Mouse (Mus musculus): ENCODE measurements around the gene Mtch1.
"Not testable (repeated sequence)": the region's sequence is repeated elsewhere in the genome, so short reads cannot be mapped to it uniquely, and the experiment has no call there.

Gene Mtch1

GRCm38 (mm10) chr17:29332186-29332685 is 15.5 kb downstream of the Mtch1 start:
- no peak for DNase-seq (ENCODE audit: low spot score in 2 of 2)

- DNase-seq (ENCODE audit: low spot score in 2 of 2) = no peak
Measured at GRCm38 (mm10) chr17:29330671-29331410, 16.9 kb downstream of the Mtch1 start.

- DNase-seq (ENCODE audit: low spot score in 2 of 2) = no peak
Measured at GRCm38 (mm10) chr17:29330221-29330620, 17.5 kb downstream of the Mtch1 start.

- DNase-seq (ENCODE audit: low spot score in 2 of 2) = no peak
Measured at GRCm38 (mm10) chr17:29327691-29328090, 20.0 kb downstream of the Mtch1 start.

- DNase-seq (ENCODE audit: low spot score in 2 of 2) = no peak
Measured at GRCm38 (mm10) chr17:29326531-29327529, 20.9 kb downstream of the Mtch1 start.

GRCm38 (mm10) chr17:29325831-29326230 is 21.9 kb downstream of the Mtch1 start:
- DNase-seq (ENCODE audit: low spot score in 2 of 2) = no peak

GRCm38 (mm10) chr17:29323625-29324024 is 24.1 kb downstream of the Mtch1 start:
- no peak for DNase-seq (ENCODE audit: low spot score in 2 of 2)

- no peak for DNase-seq (ENCODE audit: low spot score in 2 of 2)
Measured at GRCm38 (mm10) chr17:29322603-29322962, 25.2 kb downstream of the Mtch1 start.

- DNase-seq (ENCODE audit: low spot score in 2 of 2) = no peak
Measured at GRCm38 (mm10) chr17:29321765-29322602, 25.8 kb downstream of the Mtch1 start.

GRCm38 (mm10) chr17:29319881-29320639 is 27.7 kb downstream of the Mtch1 start:
- DNase-seq (ENCODE audit: low spot score in 2 of 2) = no peak

- no peak for DNase-seq (ENCODE audit: low spot score in 2 of 2)
Measured at GRCm38 (mm10) chr17:29319476-29319875, 28.3 kb downstream of the Mtch1 start.

GRCm38 (mm10) chr17:29318731-29319250 is 28.9 kb downstream of the Mtch1 start:
- DNase-seq (ENCODE audit: low spot score in 2 of 2) = no peak

GRCm38 (mm10) chr17:29317380-29317779 is 30.4 kb downstream of the Mtch1 start, which contains the start of gene Pi16:
TSS of gene Pi16 (plus strand) at chr17:29317680.
- DNase-seq (ENCODE audit: low spot score in 2 of 2) = not testable (repeated sequence)

- DNase-seq (ENCODE audit: low spot score in 2 of 2) = no peak
Measured at GRCm38 (mm10) chr17:29316891-29317290, 30.8 kb downstream of the Mtch1 start.

- no peak for DNase-seq (ENCODE audit: low spot score in 2 of 2)
Measured at GRCm38 (mm10) chr17:29315672-29316465, 31.9 kb downstream of the Mtch1 start.

GRCm38 (mm10) chr17:29313300-29313699 is 34.4 kb downstream of the Mtch1 start:
- no peak for DNase-seq (ENCODE audit: low spot score in 2 of 2)

GRCm38 (mm10) chr17:29312082-29312481 is 35.7 kb downstream of the Mtch1 start:
- no peak for DNase-seq (ENCODE audit: low spot score in 2 of 2)

GRCm38 (mm10) chr17:29311602-29312001 is 36.1 kb downstream of the Mtch1 start:
- no peak for DNase-seq (ENCODE audit: low spot score in 2 of 2)

- no peak for DNase-seq (ENCODE audit: low spot score in 2 of 2)
Measured at GRCm38 (mm10) chr17:29310056-29310623, 37.6 kb downstream of the Mtch1 start.

Data from natural killer cell, adult 2 months (primary cell).